Mouse (Mus musculus) cerebellum, adult 18-20 months (tissue): ENCODE data around the gene Opn3.

Experiments used
- DNase-seq, 2 experiments: peaks; one replicate each; pipeline ENCODE4 v3.0.0; 2021

Gene Opn3

DNA sequence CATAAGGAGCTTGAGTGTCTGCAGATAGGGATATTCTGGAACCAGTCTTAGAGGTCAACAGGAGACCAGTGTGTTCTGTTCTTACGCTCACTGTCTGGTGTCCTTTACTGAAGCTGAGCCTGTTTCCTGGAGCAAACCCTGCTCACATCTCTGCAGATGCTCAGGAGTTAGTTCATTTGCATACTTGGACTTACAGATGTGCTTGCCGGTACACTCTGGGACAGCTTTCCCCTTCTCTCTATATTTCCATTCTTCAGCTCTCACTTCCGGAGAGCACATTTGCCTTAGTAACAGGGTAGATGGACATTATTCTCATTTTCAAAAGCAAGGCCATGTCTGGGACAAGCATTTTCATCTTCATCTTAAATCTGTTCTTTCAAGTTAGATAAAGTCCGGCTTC, 44.0 kb downstream of the Opn3 start:
- DNase-seq = no peak

DNA sequence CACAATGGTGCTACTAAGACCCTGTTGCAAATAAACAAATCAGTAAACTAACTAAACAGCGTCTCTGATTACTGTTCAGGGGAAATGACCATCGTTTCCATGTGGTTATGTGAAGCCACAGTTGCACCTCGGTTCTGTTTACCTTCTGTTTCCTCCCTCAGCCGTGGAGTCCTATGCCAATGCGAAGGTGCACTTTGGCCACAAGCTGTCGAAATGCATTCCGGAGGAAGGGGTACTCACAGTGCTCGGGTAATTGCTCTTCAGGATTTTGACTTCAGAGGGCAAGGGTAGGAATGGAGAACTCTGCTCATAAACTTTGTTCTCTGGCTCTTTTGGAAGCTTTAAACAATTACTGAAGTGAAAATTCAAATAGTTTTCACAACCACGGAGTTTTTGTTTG, 45.6 kb downstream of the Opn3 start:
- no peak for DNase-seq

DNA sequence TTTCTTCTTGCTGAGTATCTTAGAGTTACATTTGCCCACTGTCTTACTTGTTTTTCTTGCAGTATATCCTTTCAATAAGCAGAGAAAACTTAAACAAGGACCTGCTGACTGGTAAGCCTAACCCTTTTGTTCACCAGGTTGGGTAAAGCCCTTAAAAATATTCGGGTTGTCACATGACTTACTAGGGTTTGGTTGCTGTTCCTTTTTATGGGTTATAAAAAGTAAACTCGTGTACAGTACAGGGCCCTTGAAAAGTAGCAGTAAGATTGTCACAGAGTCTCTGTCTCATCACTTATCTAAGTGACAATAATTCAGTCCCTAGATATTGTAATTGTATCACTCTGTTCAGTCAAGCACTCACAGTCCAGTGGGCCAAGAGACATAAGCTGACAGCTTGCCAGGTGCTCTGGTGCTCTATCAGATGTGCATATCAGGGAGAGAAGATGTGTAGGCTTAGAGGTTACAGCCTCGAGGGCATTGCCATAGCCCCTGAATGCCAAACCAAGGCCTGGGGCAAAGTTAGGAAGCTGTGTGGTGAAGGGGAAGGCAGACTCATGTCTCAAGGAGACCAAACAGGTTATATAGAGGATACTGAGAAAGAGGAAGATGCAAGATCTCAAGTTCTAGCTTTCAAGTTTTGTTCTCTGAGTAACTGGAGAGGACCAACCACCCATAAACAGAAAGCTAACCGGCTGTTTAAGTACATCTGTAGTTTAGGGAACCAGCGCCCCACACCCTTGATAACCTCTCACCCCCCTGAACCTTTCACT, 48.9 kb downstream of the Opn3 start:
- DNase-seq = no peak

- no peak for DNase-seq
Measured at GRCm38 (mm10) chr1:175640435-175641150, 52.0 kb downstream of the Opn3 start.

DNA sequence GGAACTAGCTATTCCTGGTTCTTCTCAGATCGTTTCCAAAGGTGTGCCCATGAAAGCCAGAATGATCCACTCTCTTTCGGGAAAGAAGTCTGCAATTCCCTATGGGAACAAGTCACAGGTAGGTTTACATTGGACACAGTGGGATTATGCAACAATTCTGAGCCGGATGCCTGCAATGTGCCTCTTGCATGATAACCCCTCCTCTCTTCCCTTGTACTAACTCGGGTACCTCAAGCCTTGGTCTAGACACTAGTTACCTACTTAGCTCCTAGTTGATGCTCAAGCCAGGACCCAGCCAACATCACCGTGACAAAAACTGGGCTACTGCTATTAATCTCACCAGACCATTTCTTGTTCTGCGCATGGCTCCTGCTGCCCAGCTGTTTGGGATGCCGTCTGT, 53.5 kb downstream of the Opn3 start:
- no peak for DNase-seq

GRCm38 (mm10) chr1:175637677-175638076, 54.9 kb downstream of the Opn3 start:
- no peak for DNase-seq

GRCm38 (mm10) chr1:175632470-175632869, 60.1 kb downstream of the Opn3 start:
- DNase-seq = no peak

DNA sequence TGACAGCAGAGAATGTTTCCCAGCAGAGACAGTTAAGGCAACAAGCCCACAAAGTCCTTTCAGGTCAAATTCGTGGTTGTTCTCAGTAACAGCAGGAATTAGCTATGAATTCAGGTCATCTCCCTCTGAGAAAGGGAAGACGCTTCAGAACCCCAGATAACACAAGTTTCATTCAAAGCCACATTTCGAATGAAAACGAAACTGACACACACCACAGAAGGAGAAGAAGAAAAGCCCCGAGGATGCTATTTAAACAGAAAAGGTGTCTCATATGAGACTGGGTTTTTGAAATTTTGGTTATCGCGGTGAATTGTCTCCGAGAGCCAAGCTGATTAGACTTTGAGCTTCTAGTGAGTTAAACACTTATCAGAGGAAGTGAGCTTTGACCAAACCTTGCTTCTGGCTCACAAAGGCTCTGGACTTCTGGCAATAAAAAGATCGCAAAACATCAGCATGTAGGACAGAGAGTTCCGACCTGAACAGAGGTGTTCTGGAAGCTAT, 60.8 kb downstream of the Opn3 start:
- no peak for DNase-seq

- DNase-seq = no peak
Measured at GRCm38 (mm10) chr1:175631080-175631479, 61.5 kb downstream of the Opn3 start.

- DNase-seq = no peak
Measured at GRCm38 (mm10) chr1:175630345-175630744, 62.2 kb downstream of the Opn3 start.

DNA sequence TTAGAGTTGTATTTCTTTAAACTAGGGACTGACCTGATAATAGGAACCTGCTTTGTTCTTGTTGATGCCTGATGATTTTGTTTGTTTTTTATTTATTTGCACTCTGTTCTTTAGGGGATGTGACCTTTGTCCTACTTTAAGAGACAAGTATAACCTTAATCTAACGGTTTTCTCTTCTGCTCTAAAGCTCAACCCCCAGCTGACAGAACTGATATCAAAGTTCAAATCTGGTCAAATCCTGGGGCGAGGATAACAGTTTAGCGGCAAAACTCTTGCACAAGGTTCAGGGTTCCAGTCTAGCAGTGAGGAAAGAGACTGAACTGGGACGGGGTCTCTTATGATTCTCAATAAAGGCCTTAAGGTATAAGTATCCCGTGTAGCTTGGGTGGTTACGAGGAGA, 63.3 kb downstream of the Opn3 start:
- DNase-seq = no peak

GRCm38 (mm10) chr1:175625990-175626692, 66.4 kb downstream of the Opn3 start:
- peak in 1 of 2 experiments; percentile 37 for DNase-seq

GRCm38 (mm10) chr1:175625257-175625879, 67.2 kb downstream of the Opn3 start, which contains the start of gene Fh1:
Gene Fh1 (minus strand): TSS chr1:175625635.
- DNase-seq = peak; percentile 94 to 96

DNA sequence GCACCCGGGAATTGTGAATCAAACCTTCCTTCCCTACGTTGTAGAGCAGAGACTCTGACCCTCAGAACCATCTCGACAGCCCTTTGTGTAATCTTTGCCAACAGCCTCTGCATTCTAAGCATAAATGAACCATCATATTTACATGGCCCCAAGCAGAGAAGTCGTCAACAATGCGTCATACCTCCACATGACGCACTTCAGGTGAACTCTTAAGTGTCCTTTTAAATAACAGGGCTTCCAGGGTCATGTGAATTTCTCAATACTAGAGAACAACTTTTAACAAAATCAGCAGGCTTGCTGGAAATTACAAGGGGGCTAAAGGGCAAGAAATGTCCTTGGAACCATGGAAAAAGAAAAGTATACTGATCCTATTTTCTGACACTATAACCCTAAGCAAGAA, 68.9 kb downstream of the Opn3 start:
- DNase-seq = no peak

- DNase-seq = no peak
Measured at GRCm38 (mm10) chr1:175619814-175620431, 72.7 kb downstream of the Opn3 start, which contains the start of gene Kmo. Gene Kmo (plus strand): TSS chr1:175620381.

DNA sequence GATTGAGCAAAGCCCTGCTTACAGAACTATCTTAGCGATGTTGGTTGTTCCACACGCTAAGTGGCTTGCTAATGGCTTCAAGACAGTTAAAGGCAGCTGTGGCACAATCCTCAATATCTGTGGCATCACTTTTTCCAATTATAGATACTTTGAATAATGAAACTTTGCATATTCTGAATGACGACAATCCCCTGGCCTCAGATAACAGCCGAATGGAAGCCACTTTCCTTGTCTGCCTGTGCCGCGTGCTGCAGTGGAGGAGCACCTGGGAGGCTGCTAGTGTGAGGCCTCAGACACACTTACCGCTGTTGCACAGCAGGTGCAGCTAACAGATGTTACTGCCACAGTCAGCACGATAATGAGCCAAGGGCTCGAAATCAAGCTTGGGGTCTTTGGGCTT, 77.6 kb downstream of the Opn3 start:
- no peak for DNase-seq
